Mouse (Mus musculus): ENCODE results near the gene Gm17334.

DNA sequence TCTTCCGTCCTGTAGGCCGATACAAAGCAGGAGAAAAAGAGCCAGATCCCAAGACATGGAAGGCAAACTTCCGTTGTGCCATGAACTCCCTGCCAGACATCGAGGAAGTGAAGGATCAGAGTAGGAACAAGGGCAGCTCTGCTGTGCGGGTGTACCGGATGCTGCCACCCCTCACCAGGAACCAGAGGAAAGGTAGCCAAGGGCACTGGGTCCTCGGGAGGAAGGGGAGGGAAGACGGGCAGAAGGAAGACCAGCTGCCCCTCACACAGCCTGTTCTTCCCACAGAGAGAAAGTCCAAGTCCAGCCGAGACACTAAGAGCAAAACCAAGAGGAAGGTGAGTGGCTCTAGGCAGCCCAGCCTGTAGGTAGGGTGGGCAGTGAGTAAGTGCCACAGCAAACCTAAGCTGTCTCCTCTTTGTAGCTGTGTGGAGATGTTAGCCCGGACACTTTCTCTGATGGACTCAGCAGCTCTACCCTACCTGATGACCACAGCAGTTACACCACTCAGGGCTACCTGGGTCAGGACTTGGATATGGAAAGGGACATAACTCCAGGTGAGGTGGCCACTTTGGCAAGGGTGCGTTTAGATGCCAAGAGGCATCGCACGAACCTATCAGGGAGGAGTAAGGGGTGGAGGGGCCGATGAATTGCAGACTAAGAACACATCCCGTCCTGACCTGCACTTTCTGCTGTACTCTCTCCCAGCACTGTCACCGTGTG, 814 bp upstream of the Gm17334 start:
- TF ChIP-seq CTCF (IDR thresholded peaks at IDR 0.05; ENCODE audit: insufficient read depth, low read length) (no peak), POLR2A (IDR thresholded peaks at IDR 0.05; ENCODE audit: borderline replicate concordance, extremely low read depth, low read depth, low read length) (no peak)

All from lung, adult 2 months (tissue).